Mouse (Mus musculus) G1E (cell line): ENCODE measurements around the gene Nubp1.

Source experiments
- CTCF ChIP-seq: IDR thresholded peaks from 2 replicates; pipeline ENCODE4 v1.5.1; 2012; ENCODE audit warnings: low read depth, low read length, inconsistent platforms, mixed read lengths
- POLR2AphosphoS5 ChIP-seq: IDR thresholded peaks from 2 replicates; pipeline ENCODE4 v1.6.1; 2012; ENCODE audit warnings: low read depth, low read length, inconsistent platforms; ENCODE audit not compliant: insufficient replicate concordance
- TAL1 ChIP-seq: conservative IDR thresholded peaks from 2 replicates; pipeline ENCODE4 v1.6.1; 2012; ENCODE audit warnings: low read depth, low read length, inconsistent platforms, mixed read lengths

- TF ChIP-seq TAL1: no peak
- TF ChIP-seq CTCF: no peak
- TF ChIP-seq POLR2AphosphoS5: no peak
These were observed 34.5 kb upstream of the Nubp1 start for GRCm38 (mm10) chr16:10377286-10377685.
